Mouse (Mus musculus) left cerebral cortex, postnatal 10 days (tissue): ENCODE data around the gene Taar2. TPM values are rescaled to one million over a fixed set of nuclear protein-coding genes. Genes with fewer than 3 reads are reported as not detected.

ENCODE experiments used
- DNase-seq, 2 experiments: peaks; one replicate each; pipeline ENCODE4 v3.0.0; 2021 to 2022; ENCODE audit warnings: low spot score in 2 of 2, mixed read lengths in 1 of 2; ENCODE audit errors: extremely low spot score in 1 of 2
- intact Hi-C: fragments of 180-260 bp; cut with DNase I; formaldehyde crosslinking; loops from one replicate; pipeline ENCODE4 v1.15.1; 2025
- total RNA-seq, 2 experiments: library from RNA; stranded (reverse); gene quantifications; 2 replicates each; pipeline ENCODE4 v1.2.3; 2021

Gene Taar2
- not detected for total RNA-seq

- intact Hi-C loops: no loop called here
- DNase-seq: no peak
These were observed at the start of gene Taar2 for GRCm38 (mm10) chr10:23938312-23938711. TSS of gene Taar2 (plus strand) at chr10:23938572.

GRCm38 (mm10) chr10:23892987-23893386 lies 45.4 kb upstream of the Taar2 start:
- no peak for DNase-seq

GRCm38 (mm10) chr10:23894601-23895349 lies 43.6 kb upstream of the Taar2 start, which contains the start of gene Vnn1:
TSS of gene Vnn1 (plus strand) at chr10:23894688.
- DNase-seq: no peak
- intact Hi-C loops: no loop called here

More at GRCm38 (mm10) chr10:23892987-23893386, 45.4 kb upstream of the Taar2 start:
- intact Hi-C loops: no loop called here

GRCm38 (mm10) chr10:23895376-23895775 lies 43.0 kb upstream of the Taar2 start:
- intact Hi-C loops: no loop called here
- DNase-seq: no peak

- intact Hi-C loops: no loop called here
- DNase-seq: no peak
These were observed 37.3 kb upstream of the Taar2 start for GRCm38 (mm10) chr10:23901119-23901518.

- no peak for DNase-seq
- intact Hi-C loops: no loop called here
These were observed 32.7 kb upstream of the Taar2 start for GRCm38 (mm10) chr10:23905661-23906060.

GRCm38 (mm10) chr10:23920056-23920455 lies 18.3 kb upstream of the Taar2 start, which contains the start of gene Taar1:
TSS of gene Taar1 (plus strand) at chr10:23920356.
- intact Hi-C loops: no loop called here
- no peak for DNase-seq

- DNase-seq: no peak
- intact Hi-C loops: no loop called here
These were observed 15.9 kb upstream of the Taar2 start for GRCm38 (mm10) chr10:23922468-23922867.

GRCm38 (mm10) chr10:23923941-23924340 lies 14.4 kb upstream of the Taar2 start:
- intact Hi-C loops: no loop called here
- no peak for DNase-seq

GRCm38 (mm10) chr10:23937613-23938012 lies 759 bp upstream of the Taar2 start:
- intact Hi-C loops: no loop called here
- no peak for DNase-seq

- intact Hi-C loops: no loop called here
These were observed 4.1 kb downstream of the Taar2 start for GRCm38 (mm10) chr10:23942465-23942864.

GRCm38 (mm10) chr10:23948026-23948425 lies 9.7 kb downstream of the Taar2 start:
- DNase-seq: no peak
- intact Hi-C loops: no loop called here

More at GRCm38 (mm10) chr10:23942465-23942864, 4.1 kb downstream of the Taar2 start:
- no peak for DNase-seq

- intact Hi-C loops: no loop called here
- peak in 1 of 2 experiments; percentile 17 for DNase-seq
These were observed 11.2 kb downstream of the Taar2 start, which contains the start of gene Taar3 for GRCm38 (mm10) chr10:23949508-23950005. TSS of gene Taar3 (plus strand) at chr10:23949558.

- intact Hi-C loops: no loop called here
- DNase-seq: no peak
These were observed 13.3 kb downstream of the Taar2 start for GRCm38 (mm10) chr10:23951714-23952113.

- intact Hi-C loops: no loop called here
- no peak for DNase-seq
These were observed 20.7 kb downstream of the Taar2 start for GRCm38 (mm10) chr10:23959071-23959470.

GRCm38 (mm10) chr10:23960444-23960915 lies 22.1 kb downstream of the Taar2 start, which contains the start of gene Taar4:
TSS of gene Taar4 (plus strand) at chr10:23960494.
- intact Hi-C loops: no loop called here

GRCm38 (mm10) chr10:23963444-23963843 lies 25.1 kb downstream of the Taar2 start:
- DNase-seq: peak in 1 of 2 experiments; percentile 30

More at GRCm38 (mm10) chr10:23960444-23960915, 22.1 kb downstream of the Taar2 start, which contains the start of gene Taar4:
- no peak for DNase-seq

GRCm38 (mm10) chr10:23964921-23965610 lies 26.7 kb downstream of the Taar2 start:
- no peak for DNase-seq
- intact Hi-C loops: no loop called here

More at GRCm38 (mm10) chr10:23963444-23963843, 25.1 kb downstream of the Taar2 start:
- intact Hi-C loops: no loop called here

GRCm38 (mm10) chr10:23970656-23971165 lies 32.3 kb downstream of the Taar2 start, which contains the start of gene Taar5:
TSS of gene Taar5 (plus strand) at chr10:23970706.
- DNase-seq: no peak
- intact Hi-C loops: no loop called here
